Mouse (Mus musculus): ENCODE results near the gene Cyp2a4. TPM values are rescaled to one million over a fixed set of nuclear protein-coding genes. Genes with fewer than 3 reads are reported as not detected.
"Not testable (repeated sequence)": the region's sequence is repeated elsewhere in the genome, so short reads cannot be mapped to it uniquely, and the experiment has no call there.

Cyp2a4 gene
- polyA plus RNA-seq (2015; fragmentation: Nextera tagmentation; extraction: Ambion mirVana), result 6.7 and 7.9 TPM in 2 replicates

DNA sequence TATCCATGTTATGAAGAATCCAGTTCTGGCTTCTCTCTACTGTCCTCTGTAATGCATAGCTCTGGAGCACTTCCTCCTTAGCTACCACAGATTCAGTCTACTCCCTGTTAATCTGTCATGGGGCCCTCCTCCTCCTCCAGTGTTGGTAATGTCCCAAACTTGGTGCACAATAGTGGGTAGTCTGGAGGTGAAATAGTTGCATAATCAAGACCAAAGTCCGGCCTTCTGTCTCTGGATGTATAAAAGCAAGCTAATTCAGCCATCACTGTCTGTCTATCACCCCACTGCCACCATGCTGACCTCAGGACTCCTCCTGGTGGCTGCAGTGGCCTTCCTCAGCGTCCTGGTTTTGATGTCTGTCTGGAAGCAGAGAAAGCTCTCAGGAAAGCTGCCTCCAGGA lies at the start of gene Cyp2a4:
Gene Cyp2a4 (plus strand): TSS at position 244 of the 400 bp plus-strand sequence.
- 43% methylated on average over 2 of the region's 2 CpGs for WGBS (ENCODE audit: insufficient replicate concordance)
- ATAC-seq, result peak; percentile 13; the same call in 1 of the 2 replicates

DNA sequence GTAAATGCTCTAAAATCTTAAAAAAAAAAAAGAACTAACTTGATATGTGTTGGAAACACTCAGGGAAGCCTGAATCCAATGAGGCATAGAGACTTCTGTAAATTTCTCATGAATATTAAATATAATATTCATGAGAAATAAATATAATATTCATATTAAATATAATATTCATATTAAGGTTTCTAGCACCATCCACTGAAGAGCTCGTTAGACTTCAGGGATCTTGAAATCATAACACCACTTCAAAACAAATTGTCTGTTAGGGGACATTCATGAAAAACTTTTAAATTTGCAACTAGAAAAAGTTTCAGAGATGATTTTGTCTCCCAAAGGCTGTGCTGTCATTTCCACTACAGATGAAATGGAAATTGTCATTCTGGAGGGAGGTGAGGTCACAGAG lies 46.9 kb upstream of the Cyp2a4 start, which contains the start of gene Vmn1r184:
Gene Vmn1r184 (plus strand): TSS at position 301 of the 400 bp plus-strand sequence.
- H3K27ac ChIP-seq (ENCODE audit: low read depth); H3K27me3 ChIP-seq (ENCODE audit: insufficient read depth, low read length); H3K4me3 ChIP-seq (ENCODE audit: low read depth, low read length); H3K36me3 ChIP-seq (replicated peaks; ENCODE audit: insufficient read depth, low read length); H3K9ac ChIP-seq (replicated peaks); H3K9me3 ChIP-seq (ENCODE audit: low read length); DNase-seq; H3K4me2 ChIP-seq (ENCODE audit: low read depth, low read length); ATAC-seq; H3K4me1 ChIP-seq (ENCODE audit: insufficient read depth): not testable (repeated sequence)
- 61% methylated on average over 1 of the region's 1 CpGs for WGBS (ENCODE audit: insufficient replicate concordance)

More for the DNA sequence above, at the start of gene Cyp2a4:
- H3K4me3 ChIP-seq (ENCODE audit: low read depth, low read length); H3K9ac ChIP-seq (replicated peaks); H3K27me3 ChIP-seq (ENCODE audit: insufficient read depth, low read length); H3K27ac ChIP-seq (ENCODE audit: low read depth); H3K4me2 ChIP-seq (ENCODE audit: low read depth, low read length); DNase-seq; H3K36me3 ChIP-seq (replicated peaks; ENCODE audit: insufficient read depth, low read length); H3K9me3 ChIP-seq (ENCODE audit: low read length); H3K4me1 ChIP-seq (ENCODE audit: insufficient read depth): not testable (repeated sequence)

- H3K27me3 ChIP-seq (ENCODE audit: insufficient read depth, low read length); DNase-seq; H3K4me1 ChIP-seq (ENCODE audit: insufficient read depth); H3K36me3 ChIP-seq (replicated peaks; ENCODE audit: insufficient read depth, low read length); H3K4me3 ChIP-seq (ENCODE audit: low read depth, low read length); H3K9me3 ChIP-seq (ENCODE audit: low read length); H3K4me2 ChIP-seq (ENCODE audit: low read depth, low read length); H3K9ac ChIP-seq (replicated peaks): not testable (repeated sequence)
- ATAC-seq, result peak; percentile 78
- WGBS (ENCODE audit: insufficient replicate concordance), result 57% methylated on average over 8 of the region's 8 CpGs
- peak overlapping the region; percentile 62 for H3K27ac ChIP-seq (ENCODE audit: low read depth)
Measured at GRCm38 (mm10) chr7:26303429-26304166, 3.4 kb upstream of the Cyp2a4 start.

- not testable (repeated sequence) for H3K4me2 ChIP-seq (ENCODE audit: low read depth, low read length); H3K27ac ChIP-seq (ENCODE audit: low read depth); H3K4me1 ChIP-seq (ENCODE audit: insufficient read depth); DNase-seq; H3K36me3 ChIP-seq (replicated peaks; ENCODE audit: insufficient read depth, low read length); H3K4me3 ChIP-seq (ENCODE audit: low read depth, low read length); H3K9ac ChIP-seq (replicated peaks); H3K27me3 ChIP-seq (ENCODE audit: insufficient read depth, low read length); H3K9me3 ChIP-seq (ENCODE audit: low read length); ATAC-seq
- WGBS (ENCODE audit: insufficient replicate concordance), result 63% methylated on average over 4 of the region's 4 CpGs
Measured at GRCm38 (mm10) chr7:26311786-26312185, 4.8 kb downstream of the Cyp2a4 start.

GRCm38 (mm10) chr7:26315194-26315593 lies 8.2 kb downstream of the Cyp2a4 start:
- H3K4me3 ChIP-seq (ENCODE audit: low read depth, low read length); H3K27me3 ChIP-seq (ENCODE audit: insufficient read depth, low read length); DNase-seq; H3K4me1 ChIP-seq (ENCODE audit: insufficient read depth); H3K36me3 ChIP-seq (replicated peaks; ENCODE audit: insufficient read depth, low read length); H3K9ac ChIP-seq (replicated peaks); H3K9me3 ChIP-seq (ENCODE audit: low read length); H3K4me2 ChIP-seq (ENCODE audit: low read depth, low read length): not testable (repeated sequence)
- 40% methylated on average over 2 of the region's 2 CpGs for WGBS (ENCODE audit: insufficient replicate concordance)
- H3K27ac ChIP-seq (ENCODE audit: low read depth), result peak overlapping the region; percentile 60
- peak; percentile 76 for ATAC-seq

- not testable (repeated sequence) for H3K4me2 ChIP-seq (ENCODE audit: low read depth, low read length); H3K4me1 ChIP-seq (ENCODE audit: insufficient read depth); H3K4me3 ChIP-seq (ENCODE audit: low read depth, low read length); H3K9me3 ChIP-seq (ENCODE audit: low read length); DNase-seq; H3K36me3 ChIP-seq (replicated peaks; ENCODE audit: insufficient read depth, low read length); H3K27me3 ChIP-seq (ENCODE audit: insufficient read depth, low read length); H3K9ac ChIP-seq (replicated peaks)
- peak; percentile 64 for ATAC-seq
- 54% methylated on average over 4 of the region's 4 CpGs for WGBS (ENCODE audit: insufficient replicate concordance)
- peak overlapping the region; percentile 60 for H3K27ac ChIP-seq (ENCODE audit: low read depth)
Measured at GRCm38 (mm10) chr7:26315809-26316208, 8.8 kb downstream of the Cyp2a4 start.

GRCm38 (mm10) chr7:26320361-26320760 lies 13.4 kb downstream of the Cyp2a4 start:
- not testable (repeated sequence) for H3K36me3 ChIP-seq (replicated peaks; ENCODE audit: insufficient read depth, low read length); H3K9me3 ChIP-seq (ENCODE audit: low read length); H3K27ac ChIP-seq (ENCODE audit: low read depth); ATAC-seq; H3K27me3 ChIP-seq (ENCODE audit: insufficient read depth, low read length); H3K4me2 ChIP-seq (ENCODE audit: low read depth, low read length); H3K4me3 ChIP-seq (ENCODE audit: low read depth, low read length); H3K9ac ChIP-seq (replicated peaks); H3K4me1 ChIP-seq (ENCODE audit: insufficient read depth)
- 51% methylated on average over 3 of the region's 3 CpGs for WGBS (ENCODE audit: insufficient replicate concordance)
- TF ChIP-seq CTCF (IDR thresholded peaks at IDR 0.05; ENCODE audit: low read depth), result peak; percentile 48
- DNase-seq, result peak; percentile 33

Data from liver, postnatal 0 days (tissue).